Mouse (Mus musculus): ENCODE results near the gene Cracr2a. TPM values are rescaled to one million over a fixed set of nuclear protein-coding genes. Genes with fewer than 3 reads are reported as not detected.

Gene Cracr2a
- total and polyA plus RNA-seq, 2 experiments from 2014 or later = 0.52 to 1.0 TPM

- TF ChIP-seq CTCF (IDR thresholded peaks at IDR 0.05; ENCODE audit: low read depth) = no peak
Measured at GRCm38 (mm10) chr6:127563511-127563910, 2.4 kb downstream of the Cracr2a start.

DNA sequence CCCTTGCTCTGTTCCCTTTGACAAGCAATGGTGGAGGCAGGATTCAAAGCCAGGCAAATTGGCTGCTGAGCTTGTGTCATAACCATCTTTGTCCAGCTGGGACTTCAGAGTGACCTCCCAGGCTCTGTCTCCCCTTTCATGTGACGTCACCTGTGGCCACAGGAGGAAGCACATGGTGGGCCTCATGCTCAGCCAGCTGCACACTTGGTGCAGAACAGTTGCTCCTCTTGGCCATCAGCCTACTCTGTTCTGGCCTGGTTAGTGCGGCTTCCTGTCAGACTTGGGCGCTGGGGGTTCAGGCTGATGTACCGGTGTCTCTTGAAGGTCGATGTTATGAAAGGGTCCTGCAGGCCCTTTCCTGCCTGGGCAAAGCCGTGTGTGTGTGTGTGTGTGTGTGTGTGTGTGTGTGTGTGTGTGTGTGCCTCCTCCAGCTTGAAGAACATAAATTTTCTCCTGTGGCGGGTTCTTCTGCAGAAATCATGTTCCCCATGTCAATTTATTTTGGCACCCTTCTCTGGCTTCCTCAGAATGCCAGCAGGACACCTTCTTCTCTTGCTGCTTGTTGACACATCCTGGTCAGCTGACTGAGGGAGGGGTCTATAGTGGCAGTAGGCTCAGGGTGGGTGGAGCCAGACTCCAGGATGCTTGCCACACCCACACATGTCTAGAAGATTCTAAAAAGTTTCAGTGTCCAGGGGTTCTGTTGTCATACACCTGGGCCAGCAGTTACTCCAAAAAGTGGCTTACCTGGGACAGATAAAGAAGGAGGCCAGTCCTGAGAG lies 5.0 kb downstream of the Cracr2a start:
- no peak overlapping the region for H3K27ac ChIP-seq
- WGBS = 77% methylated on average over 7 of the region's 7 CpGs
- no peaks in the 10 kb centered on the region for H3K27me3 ChIP-seq (ENCODE audit: insufficient read depth, low read length)
- ATAC-seq (no peak), DNase-seq (ENCODE audit: low spot score) (peak; percentile 31)
- peaks cover 3% of the 10 kb centered on the region; the same call in 1 of the 2 replicates for H3K4me1 ChIP-seq (ENCODE audit: insufficient read depth, low read length)
- no peak overlapping the region for H3K4me2 ChIP-seq (ENCODE audit: low read depth, low read length)
- no peaks in the 10 kb centered on the region for H3K9me3 ChIP-seq (ENCODE audit: low read length)
- H3K9ac ChIP-seq (replicated peaks; ENCODE audit: low read length) = no peak overlapping the region
- no peak overlapping the region for H3K4me3 ChIP-seq (ENCODE audit: low read length)
- TF ChIP-seq CTCF (IDR thresholded peaks at IDR 0.05; ENCODE audit: low read depth) = no peak
- H3K36me3 ChIP-seq (ENCODE audit: insufficient read depth, low read length) = no peaks in the 10 kb centered on the region

More at GRCm38 (mm10) chr6:127563511-127563910, 2.4 kb downstream of the Cracr2a start:
- Histone ChIP-seq H3K36me3 (ENCODE audit: insufficient read depth, low read length) (no peaks in the 10 kb centered on the region), H3K27me3 (ENCODE audit: insufficient read depth, low read length) (no peaks in the 10 kb centered on the region), H3K4me3 (ENCODE audit: low read length) (no peak overlapping the region), H3K9ac (replicated peaks; ENCODE audit: low read length) (no peak overlapping the region), H3K4me1 (ENCODE audit: insufficient read depth, low read length) (peaks cover 6% of the 10 kb centered on the region; the same call in 1 of the 2 replicates), H3K4me2 (ENCODE audit: low read depth, low read length) (no peak overlapping the region), H3K27ac (no peak overlapping the region), H3K9me3 (ENCODE audit: low read length) (no peaks in the 10 kb centered on the region)
- DNase-seq (ENCODE audit: low spot score) = no peak
- ATAC-seq = no peak
- WGBS = 68% methylated on average over 4 of the region's 4 CpGs

GRCm38 (mm10) chr6:127571849-127572550 lies 10.9 kb downstream of the Cracr2a start:
- Histone ChIP-seq H3K4me2 (ENCODE audit: low read depth, low read length) (no peak overlapping the region), H3K9me3 (ENCODE audit: low read length) (no peaks in the 10 kb centered on the region), H3K27ac (no peak overlapping the region), H3K4me3 (ENCODE audit: low read length) (no peak overlapping the region), H3K27me3 (ENCODE audit: insufficient read depth, low read length) (no peaks in the 10 kb centered on the region), H3K4me1 (ENCODE audit: insufficient read depth, low read length) (no peaks in the 10 kb centered on the region), H3K9ac (replicated peaks; ENCODE audit: low read length) (no peak overlapping the region), H3K36me3 (ENCODE audit: insufficient read depth, low read length) (no peaks in the 10 kb centered on the region)
- no peak for TF ChIP-seq CTCF (IDR thresholded peaks at IDR 0.05; ENCODE audit: low read depth)
- DNase-seq (ENCODE audit: low spot score) = no peak
- ATAC-seq = no peak
- 76% methylated on average over 8 of the region's 8 CpGs for WGBS

GRCm38 (mm10) chr6:127573779-127574463 lies 12.8 kb downstream of the Cracr2a start:
- H3K9me3 ChIP-seq (ENCODE audit: low read length) = no peaks in the 10 kb centered on the region
- no peaks in the 10 kb centered on the region for H3K27me3 ChIP-seq (ENCODE audit: insufficient read depth, low read length)
- no peak overlapping the region for H3K4me3 ChIP-seq (ENCODE audit: low read length)
- no peak overlapping the region for H3K9ac ChIP-seq (replicated peaks; ENCODE audit: low read length)
- ATAC-seq (no peak), DNase-seq (ENCODE audit: low spot score) (no peak)
- no peaks in the 10 kb centered on the region for H3K36me3 ChIP-seq (ENCODE audit: insufficient read depth, low read length)
- H3K4me2 ChIP-seq (ENCODE audit: low read depth, low read length) = no peak overlapping the region
- TF ChIP-seq CTCF (IDR thresholded peaks at IDR 0.05; ENCODE audit: low read depth) = no peak
- no peaks in the 10 kb centered on the region for H3K4me1 ChIP-seq (ENCODE audit: insufficient read depth, low read length)
- H3K27ac ChIP-seq = no peak overlapping the region
- WGBS = 70% methylated on average over 11 of the region's 11 CpGs

DNA sequence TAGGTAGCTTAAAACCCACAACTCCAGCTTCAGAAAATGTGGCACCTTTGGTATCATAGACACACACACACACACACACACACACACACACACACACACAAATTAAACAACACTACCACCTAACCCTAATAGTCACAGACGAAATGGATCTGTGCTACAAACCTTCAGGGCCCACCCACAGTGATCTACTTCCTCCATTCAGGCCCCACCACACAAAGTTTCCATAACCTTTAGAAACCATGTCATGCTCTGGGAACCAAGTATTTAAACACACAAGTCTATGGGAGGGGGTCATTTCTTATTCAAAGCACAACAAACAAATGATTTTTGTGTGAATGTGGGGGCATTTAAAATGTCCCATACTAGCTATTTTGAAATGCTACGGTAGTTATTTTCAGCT lies 14.1 kb downstream of the Cracr2a start:
- Histone ChIP-seq H3K4me1 (ENCODE audit: insufficient read depth, low read length) (no peaks in the 10 kb centered on the region), H3K4me2 (ENCODE audit: low read depth, low read length) (no peak overlapping the region), H3K9me3 (ENCODE audit: low read length) (no peaks in the 10 kb centered on the region), H3K4me3 (ENCODE audit: low read length) (no peak overlapping the region), H3K36me3 (ENCODE audit: insufficient read depth, low read length) (no peaks in the 10 kb centered on the region), H3K9ac (replicated peaks; ENCODE audit: low read length) (no peak overlapping the region), H3K27me3 (ENCODE audit: insufficient read depth, low read length) (no peaks in the 10 kb centered on the region), H3K27ac (no peak overlapping the region)
- 85% methylated on average over 2 of the region's 2 CpGs for WGBS
- ATAC-seq (no peak), DNase-seq (ENCODE audit: low spot score) (no peak)
- no peak for TF ChIP-seq CTCF (IDR thresholded peaks at IDR 0.05; ENCODE audit: low read depth)

DNA sequence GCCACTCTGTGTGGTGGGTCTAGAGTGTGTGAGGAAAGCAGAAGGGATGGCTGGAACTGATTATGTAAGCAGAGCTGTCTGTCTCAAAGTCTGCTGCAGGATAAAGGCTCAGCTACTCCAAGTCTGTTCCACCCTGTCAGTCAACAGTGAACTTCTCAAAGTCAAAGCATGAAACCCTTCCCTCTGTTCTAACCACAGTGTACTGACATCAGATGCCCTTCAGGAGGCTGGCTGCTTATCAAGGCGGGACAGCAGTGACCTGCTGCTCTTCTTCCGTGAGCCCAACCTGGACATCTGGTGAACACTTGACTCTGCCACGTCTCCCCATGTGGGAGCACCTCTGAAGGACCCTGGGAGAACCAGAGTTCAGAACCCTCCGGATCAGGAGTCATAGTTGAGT lies 16.6 kb downstream of the Cracr2a start:
- H3K27ac ChIP-seq = no peak overlapping the region
- H3K36me3 ChIP-seq (ENCODE audit: insufficient read depth, low read length) = no peaks in the 10 kb centered on the region
- no peak for TF ChIP-seq CTCF (IDR thresholded peaks at IDR 0.05; ENCODE audit: low read depth)
- no peak overlapping the region for H3K4me2 ChIP-seq (ENCODE audit: low read depth, low read length)
- 0 out of 2 replicates have a peak, but pooled peaks have one; percentile 24 for ATAC-seq
- H3K4me3 ChIP-seq (ENCODE audit: low read length) = no peak overlapping the region
- H3K4me1 ChIP-seq (ENCODE audit: insufficient read depth, low read length) = 0 out of 2 replicates have a peak, but pooled peaks cover 3% of the 10 kb centered on the region
- H3K9ac ChIP-seq (replicated peaks; ENCODE audit: low read length) = no peak overlapping the region
- H3K27me3 ChIP-seq (ENCODE audit: insufficient read depth, low read length) = no peaks in the 10 kb centered on the region
- 71% methylated on average over 4 of the region's 4 CpGs for WGBS
- DNase-seq (ENCODE audit: low spot score) = no peak
- no peaks in the 10 kb centered on the region for H3K9me3 ChIP-seq (ENCODE audit: low read length)
